Mouse (Mus musculus) embryonic facial prominence, embryonic 15.5 days (tissue): ENCODE results near the gene Ccdc83. TPM values are rescaled to one million over a fixed set of nuclear protein-coding genes. Genes with fewer than 3 reads are reported as not detected.
A peak's percentile ranks its signal among the peaks of the same experiment; 100 is the strongest.

Experiments used
- ATAC-seq: fragments of 200-750 bp; cut with Nextera tagmentation; 2 replicates; pipeline ENCODE4 v1.8.0; 2017; ENCODE audit warnings: low read depth, moderate TSS enrichment; ENCODE audit not compliant: insufficient number of reproducible peaks, low FRiP score, low TSS enrichment
- H3K27ac ChIP-seq: fragments of 300-500 bp; sonication (generic); replicated peaks from 2 replicates; pipeline ENCODE4 v1.5.1; 2015; ENCODE audit warnings: mild to moderate bottlenecking, inconsistent platforms
- H3K27me3 ChIP-seq: fragments of 300-500 bp; sonication (generic); 2 replicates; pipeline ENCODE4 v1.6.1; 2015; ENCODE audit warnings: inconsistent platforms
- H3K36me3 ChIP-seq: fragments of 300-500 bp; sonication (generic); 2 replicates; pipeline ENCODE4 v1.6.1; 2015; ENCODE audit warnings: mild to moderate bottlenecking, inconsistent platforms
- H3K4me1 ChIP-seq: fragments of 300-500 bp; sonication (generic); 2 replicates; pipeline ENCODE4 v1.6.1; 2015; ENCODE audit warnings: inconsistent platforms
- H3K4me2 ChIP-seq: fragments of 300-500 bp; sonication (generic); replicated peaks from 2 replicates; pipeline ENCODE4 v1.6.1; 2015; ENCODE audit warnings: mild to moderate bottlenecking, inconsistent platforms
- H3K4me3 ChIP-seq: fragments of 300-500 bp; sonication (generic); replicated peaks from 2 replicates; pipeline ENCODE4 v1.5.1; 2015; ENCODE audit warnings: mild to moderate bottlenecking, inconsistent platforms
- H3K9ac ChIP-seq: fragments of 300-500 bp; sonication (generic); 2 replicates; pipeline ENCODE4 v1.6.1; 2015; ENCODE audit warnings: inconsistent platforms
- H3K9me3 ChIP-seq: fragments of 300-500 bp; sonication (generic); replicated peaks from 2 replicates; pipeline ENCODE4 v1.6.1; 2016; ENCODE audit warnings: inconsistent platforms
- WGBS: fragments of 180-500 bp; shearing (Covaris S2); methylation state at CpG from one replicate; pipeline ENCODE4 v1.1.7; 2015; 5-methylcytosine and 5-hydroxymethylcytosine counted together
- polyA plus RNA-seq: library from polyadenylated mRNA; unstranded; fragments of >200 nt; fragmentation: Nextera tagmentation; extraction: Ambion mirVana; gene quantifications from 2 replicates; pipeline ENCODE4 v1.2.1, GENCODE M21; 2015

The Ccdc83 gene
- polyA plus RNA-seq, 1 experiment from 2014 or later = 0.25 TPM

GRCm38 (mm10) chr7:90282786-90283185, 17.2 kb upstream of the Ccdc83 start:
- no peak overlapping the region for H3K27ac ChIP-seq
- H3K4me3 ChIP-seq = no peak overlapping the region
- WGBS = 81% methylated on average over 1 of the region's 1 CpGs
- no peak overlapping the region for H3K9ac ChIP-seq
- no peaks in the 10 kb centered on the region for H3K9me3 ChIP-seq
- 0 out of 2 replicates have a peak, but pooled peaks cover 3% of the 10 kb centered on the region for H3K4me1 ChIP-seq
- no peak for ATAC-seq
- no peak overlapping the region for H3K4me2 ChIP-seq
- no peaks in the 10 kb centered on the region for H3K27me3 ChIP-seq
- H3K36me3 ChIP-seq = no peaks in the 10 kb centered on the region

DNA sequence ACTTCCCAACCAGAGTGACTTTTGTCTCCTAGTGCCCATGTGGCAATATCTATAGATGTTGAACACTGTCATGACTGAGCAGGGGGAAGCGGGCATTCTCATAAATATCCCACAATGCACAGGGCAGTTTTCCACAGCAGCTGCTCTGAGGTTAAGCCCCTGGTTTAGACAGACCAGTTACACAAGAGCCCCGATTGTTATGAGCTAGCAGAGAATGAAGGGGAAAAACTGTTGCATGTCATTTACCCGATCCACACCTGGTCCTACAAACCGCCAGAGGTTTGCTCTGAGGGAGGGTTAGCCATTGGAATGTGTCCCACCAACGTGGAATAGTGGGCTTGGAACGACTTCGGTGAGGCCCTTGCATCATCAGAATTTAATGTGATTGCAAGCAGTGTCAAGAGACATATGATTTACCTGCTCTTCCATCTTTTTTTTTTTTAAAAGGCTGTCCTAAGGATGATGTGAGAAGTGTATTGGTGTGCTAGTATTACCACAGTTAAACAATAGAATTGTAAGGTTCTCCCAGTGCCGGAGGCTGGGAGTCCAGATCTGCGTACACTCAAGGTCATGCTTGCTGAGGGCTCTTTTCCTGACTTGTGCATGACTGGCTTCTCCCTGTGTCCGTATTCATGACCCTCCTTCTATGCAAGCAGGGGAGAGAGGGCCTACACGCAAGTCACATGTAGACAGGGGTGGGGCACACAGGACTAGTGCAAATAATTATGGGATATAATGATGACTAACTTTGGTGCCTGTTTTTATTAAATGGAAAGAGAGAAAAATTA, 16.4 kb upstream of the Ccdc83 start:
- peak; percentile 44; the same call in 1 of the 2 replicates for ATAC-seq
- 75% methylated on average over 11 of the region's 11 CpGs for WGBS
- Histone ChIP-seq H3K4me1 (0 out of 2 replicates have a peak, but pooled peaks cover 3% of the 10 kb centered on the region), H3K27ac (no peak overlapping the region), H3K4me3 (no peak overlapping the region), H3K27me3 (no peaks in the 10 kb centered on the region), H3K36me3 (no peaks in the 10 kb centered on the region), H3K4me2 (no peak overlapping the region), H3K9ac (no peak overlapping the region), H3K9me3 (no peaks in the 10 kb centered on the region)

DNA sequence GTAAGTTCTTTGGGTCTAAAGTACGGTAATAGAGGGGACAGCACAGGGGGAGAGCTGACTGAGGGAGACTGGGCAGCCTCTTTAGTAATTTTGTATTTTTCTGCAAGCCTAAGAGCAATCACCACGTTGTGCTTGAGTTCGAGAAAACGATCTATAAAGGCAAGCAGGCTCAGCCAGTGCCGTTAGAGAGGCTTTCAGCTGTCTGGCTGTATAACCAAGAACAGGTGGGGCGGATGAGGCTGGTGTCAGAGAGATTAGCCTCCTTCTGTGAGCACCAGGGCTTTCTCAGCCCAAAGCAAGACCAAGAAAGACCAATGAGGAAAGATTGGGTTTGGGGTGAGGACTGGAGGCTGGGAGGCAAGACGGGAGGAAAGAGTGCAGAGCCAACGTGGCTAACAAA, 15.3 kb upstream of the Ccdc83 start:
- Histone ChIP-seq H3K4me3 (no peak overlapping the region), H3K4me1 (0 out of 2 replicates have a peak, but pooled peaks cover 3% of the 10 kb centered on the region), H3K27me3 (no peaks in the 10 kb centered on the region), H3K27ac (no peak overlapping the region; the same call in 1 of the 2 replicates), H3K9me3 (no peaks in the 10 kb centered on the region), H3K36me3 (no peaks in the 10 kb centered on the region), H3K4me2 (no peak overlapping the region), H3K9ac (no peak overlapping the region)
- no peak for ATAC-seq
- 38% methylated on average over 8 of the region's 8 CpGs for WGBS

- no peaks in the 10 kb centered on the region for H3K27me3 ChIP-seq
- no peak for ATAC-seq
- H3K36me3 ChIP-seq = no peaks in the 10 kb centered on the region
- H3K4me1 ChIP-seq = 0 out of 2 replicates have a peak, but pooled peaks cover 3% of the 10 kb centered on the region
- H3K9me3 ChIP-seq = no peaks in the 10 kb centered on the region
- no peak overlapping the region for H3K9ac ChIP-seq
- WGBS = 63% methylated on average over 11 of the region's 11 CpGs
- H3K27ac ChIP-seq = no peak overlapping the region; the same call in 1 of the 2 replicates
- no peak overlapping the region for H3K4me3 ChIP-seq
- H3K4me2 ChIP-seq = no peak overlapping the region
Observed at GRCm38 (mm10) chr7:90280274-90280875, 14.8 kb upstream of the Ccdc83 start.

DNA sequence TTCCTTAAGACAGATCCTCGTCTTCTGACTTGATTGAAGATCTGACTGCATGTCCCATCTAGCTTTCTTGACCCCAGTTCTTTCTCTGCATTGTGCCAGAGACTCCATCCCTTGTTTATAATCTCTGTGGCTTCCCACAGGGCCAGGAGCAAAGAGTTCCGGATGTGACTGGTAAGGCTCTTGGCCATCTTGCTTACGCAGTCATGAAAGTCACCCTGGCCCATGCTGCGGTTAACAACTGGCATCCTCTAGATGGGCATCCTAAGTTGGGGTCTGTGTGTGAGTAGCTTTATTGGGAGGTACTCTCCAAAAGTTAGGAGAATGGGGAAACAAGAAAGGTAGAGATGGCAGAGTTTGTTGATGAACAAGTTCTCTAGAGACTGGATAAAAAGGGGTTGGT, 13.6 kb upstream of the Ccdc83 start:
- Histone ChIP-seq H3K9ac (no peak overlapping the region), H3K27ac (no peak overlapping the region), H3K36me3 (no peaks in the 10 kb centered on the region), H3K9me3 (no peaks in the 10 kb centered on the region), H3K4me2 (no peak overlapping the region), H3K4me3 (no peak overlapping the region), H3K27me3 (no peaks in the 10 kb centered on the region), H3K4me1 (0 out of 2 replicates have a peak, but pooled peaks cover 2% of the 10 kb centered on the region)
- no peak for ATAC-seq
- WGBS = 88% methylated on average over 4 of the region's 4 CpGs

DNA sequence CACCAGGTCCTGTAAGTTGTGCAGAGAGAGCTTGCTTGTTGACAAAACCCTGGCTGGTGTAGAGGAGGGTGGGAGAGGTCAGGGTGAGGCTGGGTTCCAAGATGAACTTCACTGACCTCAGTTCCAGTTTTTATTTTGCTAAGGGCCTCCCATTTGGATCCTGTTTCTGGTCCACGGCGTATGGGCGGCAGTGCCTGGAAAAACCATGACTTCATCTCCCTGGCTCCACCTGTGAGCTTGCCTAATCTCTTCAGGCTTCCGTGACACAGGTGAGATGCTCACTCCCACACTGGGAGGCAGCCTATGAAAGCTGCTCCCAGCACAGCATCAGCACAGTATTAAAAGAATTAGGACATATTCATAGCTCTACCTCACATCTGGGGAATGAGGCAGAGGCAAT, 12.2 kb upstream of the Ccdc83 start:
- 75% methylated on average over 4 of the region's 4 CpGs for WGBS
- no peak overlapping the region for H3K4me3 ChIP-seq

GRCm38 (mm10) chr7:90277246-90277645, 11.7 kb upstream of the Ccdc83 start:
- H3K27me3 ChIP-seq = no peaks in the 10 kb centered on the region
- no peaks in the 10 kb centered on the region for H3K36me3 ChIP-seq
- no peak overlapping the region for H3K9ac ChIP-seq
- H3K4me2 ChIP-seq = no peak overlapping the region
- no peak for ATAC-seq
- H3K9me3 ChIP-seq = no peaks in the 10 kb centered on the region
- no peak overlapping the region for H3K4me3 ChIP-seq
- no peak overlapping the region for H3K27ac ChIP-seq
- WGBS = 66% methylated on average over 3 of the region's 3 CpGs
- H3K4me1 ChIP-seq = no peaks in the 10 kb centered on the region

More for the DNA sequence above, 12.2 kb upstream of the Ccdc83 start:
- H3K27me3 ChIP-seq = no peaks in the 10 kb centered on the region
- no peak overlapping the region for H3K4me2 ChIP-seq
- no peaks in the 10 kb centered on the region for H3K36me3 ChIP-seq
- no peaks in the 10 kb centered on the region for H3K9me3 ChIP-seq
- no peak for ATAC-seq
- H3K27ac ChIP-seq = no peak overlapping the region
- no peaks in the 10 kb centered on the region for H3K4me1 ChIP-seq
- no peak overlapping the region for H3K9ac ChIP-seq

DNA sequence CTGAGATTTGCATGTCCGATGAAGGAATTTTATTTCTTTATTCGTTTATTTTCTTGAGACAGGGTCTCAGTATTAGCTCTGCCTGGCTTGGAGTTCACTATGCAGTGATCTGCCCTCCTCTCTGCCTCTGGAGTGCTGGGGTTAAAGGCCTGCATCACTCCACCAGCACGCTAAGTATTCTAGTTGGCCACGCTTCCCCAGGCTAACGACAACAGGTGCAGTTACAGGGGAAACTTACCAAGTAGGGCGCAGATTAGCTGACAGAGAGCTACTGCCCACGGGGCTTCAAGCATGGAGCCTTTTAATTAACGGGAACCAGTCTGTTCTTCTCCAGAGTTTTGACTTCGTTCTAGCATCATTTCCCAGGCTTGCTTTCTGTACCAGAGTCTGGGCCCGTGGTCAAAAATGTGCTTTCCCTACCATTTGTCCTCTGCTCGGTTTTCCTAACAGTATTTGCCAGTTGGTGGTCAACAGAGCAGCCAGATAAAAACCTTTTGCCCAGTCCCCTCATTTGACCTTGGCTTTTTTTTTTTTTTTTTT, 9.1 kb upstream of the Ccdc83 start:
- H3K9me3 ChIP-seq = no peaks in the 10 kb centered on the region
- no peaks in the 10 kb centered on the region for H3K4me1 ChIP-seq
- no peak overlapping the region for H3K4me2 ChIP-seq
- H3K4me3 ChIP-seq = no peak overlapping the region
- H3K36me3 ChIP-seq = no peaks in the 10 kb centered on the region
- no peak; the same call in 1 of the 2 replicates for ATAC-seq
- H3K9ac ChIP-seq = no peak overlapping the region
- WGBS = 48% methylated on average over 11 of the region's 11 CpGs
- no peak overlapping the region for H3K27ac ChIP-seq
- no peaks in the 10 kb centered on the region for H3K27me3 ChIP-seq

GRCm38 (mm10) chr7:90270141-90270540, 4.6 kb upstream of the Ccdc83 start:
- ATAC-seq = no peak
- Histone ChIP-seq H3K27ac (no peak overlapping the region), H3K9me3 (no peaks in the 10 kb centered on the region), H3K4me1 (peaks cover 4% of the 10 kb centered on the region), H3K9ac (no peak overlapping the region), H3K27me3 (no peaks in the 10 kb centered on the region), H3K4me2 (no peak overlapping the region), H3K36me3 (no peaks in the 10 kb centered on the region), H3K4me3 (no peak overlapping the region)
- WGBS = 84% methylated on average over 3 of the region's 3 CpGs

GRCm38 (mm10) chr7:90261902-90262599, 3.5 kb downstream of the Ccdc83 start:
- Histone ChIP-seq H3K27me3 (no peaks in the 10 kb centered on the region), H3K36me3 (no peaks in the 10 kb centered on the region), H3K9ac (no peak overlapping the region), H3K27ac (no peak overlapping the region), H3K4me2 (no peak overlapping the region), H3K4me3 (no peak overlapping the region), H3K4me1 (peaks cover 6% of the 10 kb centered on the region), H3K9me3 (no peaks in the 10 kb centered on the region)
- no peak for ATAC-seq
- 38% methylated on average over 7 of the region's 7 CpGs for WGBS

GRCm38 (mm10) chr7:90259899-90260298, 5.7 kb downstream of the Ccdc83 start:
- H3K36me3 ChIP-seq = no peaks in the 10 kb centered on the region
- H3K27me3 ChIP-seq = no peaks in the 10 kb centered on the region
- no peak overlapping the region for H3K4me2 ChIP-seq
- no peaks in the 10 kb centered on the region for H3K9me3 ChIP-seq
- H3K9ac ChIP-seq = no peak overlapping the region
- H3K4me3 ChIP-seq = no peak overlapping the region
- no peak overlapping the region for H3K27ac ChIP-seq
- 82% methylated on average over 2 of the region's 2 CpGs for WGBS
- no peak for ATAC-seq
- H3K4me1 ChIP-seq = no peaks in the 10 kb centered on the region
